Mouse (Mus musculus): ENCODE data around the gene Dop1a. TPM values are rescaled to one million over a fixed set of nuclear protein-coding genes. Genes with fewer than 3 reads are reported as not detected.

The Dop1a gene
- polyA plus RNA-seq, 1 experiment from 2014 or later = 12.3 TPM

GRCm38 (mm10) chr9:86514390-86514789 lies 47.4 kb downstream of the Dop1a start:
- no peak for ATAC-seq (ENCODE audit: borderline replicate concordance, extremely low read depth, low FRiP score, low TSS enrichment)
- H3K36me3 ChIP-seq = peaks cover 35% of the 10 kb centered on the region
- WGBS = 77% methylated on average over 3 of the region's 3 CpGs

GRCm38 (mm10) chr9:86514798-86515197 lies 47.8 kb downstream of the Dop1a start:
- Histone ChIP-seq H3K4me1 (no peaks in the 10 kb centered on the region), H3K9ac (no peak overlapping the region), H3K36me3 (peaks cover 36% of the 10 kb centered on the region), H3K9me3 (no peaks in the 10 kb centered on the region), H3K27me3 (no peaks in the 10 kb centered on the region), H3K27ac (no peak overlapping the region), H3K4me2 (no peak overlapping the region), H3K4me3 (no peak overlapping the region)
- ATAC-seq (ENCODE audit: borderline replicate concordance, extremely low read depth, low FRiP score, low TSS enrichment) = no peak
- WGBS = 95% methylated on average over 4 of the region's 4 CpGs

More at GRCm38 (mm10) chr9:86514390-86514789, 47.4 kb downstream of the Dop1a start:
- H3K4me1 ChIP-seq = no peaks in the 10 kb centered on the region
- no peaks in the 10 kb centered on the region for H3K9me3 ChIP-seq
- no peak overlapping the region for H3K4me3 ChIP-seq
- H3K4me2 ChIP-seq = no peak overlapping the region
- H3K27ac ChIP-seq = no peak overlapping the region
- H3K27me3 ChIP-seq = no peaks in the 10 kb centered on the region
- no peak overlapping the region for H3K9ac ChIP-seq

- no peaks in the 10 kb centered on the region for H3K4me1 ChIP-seq
Observed at GRCm38 (mm10) chr9:86522335-86522734, 55.4 kb downstream of the Dop1a start.

GRCm38 (mm10) chr9:86525600-86525999 lies 58.6 kb downstream of the Dop1a start:
- no peak overlapping the region for H3K27ac ChIP-seq
- no peak overlapping the region for H3K9ac ChIP-seq
- H3K4me2 ChIP-seq = no peak overlapping the region
- no peaks in the 10 kb centered on the region for H3K27me3 ChIP-seq
- 37% methylated on average over 2 of the region's 2 CpGs for WGBS
- H3K4me1 ChIP-seq = no peaks in the 10 kb centered on the region
- ATAC-seq (ENCODE audit: borderline replicate concordance, extremely low read depth, low FRiP score, low TSS enrichment) = no peak
- H3K36me3 ChIP-seq = peaks cover 20% of the 10 kb centered on the region
- no peaks in the 10 kb centered on the region for H3K9me3 ChIP-seq
- H3K4me3 ChIP-seq = no peak overlapping the region

More at GRCm38 (mm10) chr9:86522335-86522734, 55.4 kb downstream of the Dop1a start:
- Histone ChIP-seq H3K9ac (no peak overlapping the region), H3K36me3 (peaks cover 33% of the 10 kb centered on the region), H3K27me3 (no peaks in the 10 kb centered on the region), H3K4me3 (no peak overlapping the region), H3K27ac (no peak overlapping the region), H3K4me2 (no peak overlapping the region), H3K9me3 (no peaks in the 10 kb centered on the region)
- no peak for ATAC-seq (ENCODE audit: borderline replicate concordance, extremely low read depth, low FRiP score, low TSS enrichment)

- Histone ChIP-seq H3K36me3 (peaks cover 11% of the 10 kb centered on the region; the same call in 1 of the 2 replicates), H3K9me3 (no peaks in the 10 kb centered on the region), H3K27ac (no peak overlapping the region), H3K27me3 (no peaks in the 10 kb centered on the region), H3K9ac (no peak overlapping the region), H3K4me3 (no peak overlapping the region), H3K4me1 (no peaks in the 10 kb centered on the region), H3K4me2 (no peak overlapping the region)
- ATAC-seq (ENCODE audit: borderline replicate concordance, extremely low read depth, low FRiP score, low TSS enrichment) = no peak
- 78% methylated on average over 5 of the region's 5 CpGs for WGBS
Observed at GRCm38 (mm10) chr9:86534071-86534470, 67.1 kb downstream of the Dop1a start.

GRCm38 (mm10) chr9:86543451-86543850 lies 76.5 kb downstream of the Dop1a start:
- WGBS = 97% methylated on average over 3 of the region's 3 CpGs
- Histone ChIP-seq H3K4me1 (no peaks in the 10 kb centered on the region), H3K27ac (no peak overlapping the region), H3K4me2 (no peak overlapping the region), H3K9ac (no peak overlapping the region), H3K27me3 (no peaks in the 10 kb centered on the region), H3K9me3 (no peaks in the 10 kb centered on the region), H3K36me3 (peaks cover 39% of the 10 kb centered on the region), H3K4me3 (no peak overlapping the region)
- ATAC-seq (ENCODE audit: borderline replicate concordance, extremely low read depth, low FRiP score, low TSS enrichment) = no peak

GRCm38 (mm10) chr9:86544559-86544958 lies 77.6 kb downstream of the Dop1a start:
- Histone ChIP-seq H3K4me1 (no peaks in the 10 kb centered on the region), H3K9me3 (no peaks in the 10 kb centered on the region), H3K4me3 (no peak overlapping the region), H3K9ac (no peak overlapping the region), H3K36me3 (peaks cover 44% of the 10 kb centered on the region), H3K4me2 (no peak overlapping the region), H3K27ac (no peak overlapping the region), H3K27me3 (no peaks in the 10 kb centered on the region)
- ATAC-seq (ENCODE audit: borderline replicate concordance, extremely low read depth, low FRiP score, low TSS enrichment) = no peak
- 53% methylated on average over 1 of the region's 1 CpGs for whole genome bisulfite sequencing

- Histone ChIP-seq H3K27ac (no peak overlapping the region), H3K9me3 (no peaks in the 10 kb centered on the region), H3K4me3 (no peak overlapping the region), H3K27me3 (no peaks in the 10 kb centered on the region), H3K36me3 (peaks cover 36% of the 10 kb centered on the region), H3K4me2 (no peak overlapping the region), H3K9ac (no peak overlapping the region), H3K4me1 (no peaks in the 10 kb centered on the region)
- 86% methylated on average over 5 of the region's 5 CpGs for WGBS
- no peak for ATAC-seq (ENCODE audit: borderline replicate concordance, extremely low read depth, low FRiP score, low TSS enrichment)
Observed at GRCm38 (mm10) chr9:86549637-86550162, 82.7 kb downstream of the Dop1a start.

GRCm38 (mm10) chr9:86550717-86551116 lies 83.8 kb downstream of the Dop1a start:
- Histone ChIP-seq H3K9me3 (no peaks in the 10 kb centered on the region), H3K9ac (no peak overlapping the region), H3K4me3 (no peak overlapping the region), H3K36me3 (peaks cover 31% of the 10 kb centered on the region), H3K4me2 (no peak overlapping the region), H3K27ac (no peak overlapping the region), H3K27me3 (no peaks in the 10 kb centered on the region), H3K4me1 (no peaks in the 10 kb centered on the region)
- WGBS = 85% methylated on average over 3 of the region's 3 CpGs
- ATAC-seq (ENCODE audit: borderline replicate concordance, extremely low read depth, low FRiP score, low TSS enrichment) = no peak

GRCm38 (mm10) chr9:86553886-86554285 lies 86.9 kb downstream of the Dop1a start:
- 83% methylated on average over 9 of the region's 9 CpGs for WGBS
- no peak for ATAC-seq (ENCODE audit: borderline replicate concordance, extremely low read depth, low FRiP score, low TSS enrichment)
- no peak overlapping the region for H3K4me3 ChIP-seq

GRCm38 (mm10) chr9:86554641-86555040 lies 87.7 kb downstream of the Dop1a start:
- Histone ChIP-seq H3K27me3 (no peaks in the 10 kb centered on the region), H3K4me3 (no peak overlapping the region), H3K9ac (no peak overlapping the region), H3K36me3 (peaks cover 55% of the 10 kb centered on the region), H3K4me2 (no peak overlapping the region), H3K4me1 (no peaks in the 10 kb centered on the region), H3K27ac (no peak overlapping the region), H3K9me3 (no peaks in the 10 kb centered on the region)
- 94% methylated on average over 4 of the region's 4 CpGs for WGBS
- no peak for ATAC-seq (ENCODE audit: borderline replicate concordance, extremely low read depth, low FRiP score, low TSS enrichment)

More at GRCm38 (mm10) chr9:86553886-86554285, 86.9 kb downstream of the Dop1a start:
- H3K36me3 ChIP-seq = peaks cover 52% of the 10 kb centered on the region
- no peaks in the 10 kb centered on the region for H3K27me3 ChIP-seq
- no peak overlapping the region for H3K9ac ChIP-seq
- H3K9me3 ChIP-seq = no peaks in the 10 kb centered on the region
- no peak overlapping the region for H3K4me2 ChIP-seq
- H3K4me1 ChIP-seq = no peaks in the 10 kb centered on the region
- no peak overlapping the region for H3K27ac ChIP-seq

- Histone ChIP-seq H3K9ac (no peak overlapping the region), H3K36me3 (peaks cover 68% of the 10 kb centered on the region), H3K27me3 (no peaks in the 10 kb centered on the region), H3K27ac (peak overlapping the region; percentile 76), H3K4me1 (no peaks in the 10 kb centered on the region), H3K4me2 (no peak overlapping the region), H3K4me3 (no peak overlapping the region), H3K9me3 (no peaks in the 10 kb centered on the region)
- 69% methylated on average over 3 of the region's 3 CpGs for WGBS
- peak; percentile 35; the same call in 1 of the 2 replicates for ATAC-seq (ENCODE audit: borderline replicate concordance, extremely low read depth, low FRiP score, low TSS enrichment)
Observed at GRCm38 (mm10) chr9:86560543-86560942, 93.6 kb downstream of the Dop1a start.

Measured in lung, embryonic 15.5 days (tissue).